Comparison of ENCODE assay signal across 8 mouse cellular contexts in the genomic region with DNA sequence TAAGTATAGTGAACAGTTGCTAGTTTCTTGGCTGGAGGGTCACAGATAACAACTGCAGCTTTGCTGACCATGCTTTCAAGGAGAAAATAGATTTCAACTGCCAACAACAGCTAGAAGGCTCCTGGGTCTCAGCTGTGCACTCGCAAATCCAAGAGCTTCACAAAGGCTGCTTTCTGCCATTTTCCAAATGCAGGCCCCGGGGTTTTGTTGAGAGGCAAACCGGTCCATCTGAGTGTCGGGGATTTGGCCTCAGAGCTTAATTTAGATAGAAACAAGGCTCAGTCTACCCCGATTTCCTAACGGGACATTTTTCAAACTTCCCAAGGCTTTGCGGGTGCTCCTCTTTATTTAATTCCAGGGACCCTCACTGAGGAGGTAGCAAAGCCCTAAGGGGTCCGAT. TPM values are rescaled to one million over a fixed set of nuclear protein-coding genes. Genes with fewer than 3 reads are reported as not detected.
DNase-seq lines count a peak whose midpoint lies in the region; ATAC-seq lines count a peak whose summit lies in the region.

No protein-coding gene starts in this region.

- intact Hi-C loops in heart, postnatal 25 days (cut with DNase I) = loop anchor here (5.0 kb wide), 1 partner anchor 201 kb away; a partner anchor contains a TSS

- peaks cover 29% of the 10 kb centered on the region for H3K4me1 ChIP-seq in neural tube, embryonic 13.5 days (replicated peaks)
- peaks cover 34% of the 10 kb centered on the region for H3K4me1 ChIP-seq in limb, embryonic 11.5 days (ENCODE audit: control insufficient read depth, insufficient read depth, low read length)
- peaks cover 33% of the 10 kb centered on the region for H3K4me1 ChIP-seq in stomach, embryonic 16.5 days (ENCODE audit: control insufficient read depth, insufficient read depth, low read length)

- H3K9me3 ChIP-seq in neural tube, embryonic 13.5 days = no peaks in the 10 kb centered on the region
- H3K9me3 ChIP-seq in limb, embryonic 11.5 days (ENCODE audit: control insufficient read depth, low read length) = no peaks in the 10 kb centered on the region
- H3K9me3 ChIP-seq in stomach, embryonic 16.5 days (replicated peaks; ENCODE audit: control insufficient read depth, low read length) = no peaks in the 10 kb centered on the region

- no peak overlapping the region for H3K4me3 ChIP-seq in neural tube, embryonic 13.5 days
- no peak overlapping the region for H3K4me3 ChIP-seq in limb, embryonic 11.5 days (ENCODE audit: low read depth, low read length)
- H3K4me3 ChIP-seq in stomach, embryonic 16.5 days (replicated peaks; ENCODE audit: low read length) = no peak overlapping the region

- H3K9ac ChIP-seq in neural tube, embryonic 13.5 days = no peak overlapping the region
- H3K9ac ChIP-seq in limb, embryonic 11.5 days (ENCODE audit: low read length) = no peak overlapping the region
- H3K9ac ChIP-seq in stomach, embryonic 16.5 days (ENCODE audit: low read length) = 0 out of 2 replicates have a peak overlapping the region, but pooled peaks have one; percentile 42

- H3K4me2 ChIP-seq in neural tube, embryonic 13.5 days = peak overlapping the region; percentile 34
- no peak overlapping the region for H3K4me2 ChIP-seq in limb, embryonic 11.5 days (ENCODE audit: low read depth, severe bottlenecking)
- peak overlapping the region; percentile 39 for H3K4me2 ChIP-seq in stomach, embryonic 16.5 days (ENCODE audit: low read depth, low read length)

- peak; percentile 85 for DNase-seq in heart, adult 11 months
- DNase-seq in heart, postnatal 25 days (ENCODE audit: low spot score) = no peak
- no peak for DNase-seq in neural tube, embryonic 10.5 days (ENCODE audit: extremely low spot score, low spot score)
- no peak for DNase-seq in limb, embryonic 11.5 days (ENCODE audit: low spot score)
- DNase-seq in urinary bladder, postnatal 14 days (ENCODE audit: low spot score) = no peak

- 46% methylated on average over 8 of the region's 8 CpGs for WGBS in neural tube, embryonic 13.5 days
- WGBS in limb, embryonic 11.5 days = 62% methylated on average over 8 of the region's 8 CpGs
- WGBS in stomach, embryonic 16.5 days = 35% methylated on average over 8 of the region's 8 CpGs

- no peak overlapping the region for H3K27ac ChIP-seq in neural tube, embryonic 13.5 days (replicated peaks)
- H3K27ac ChIP-seq in limb, embryonic 11.5 days (replicated peaks; ENCODE audit: low read depth, low read length) = peak overlapping the region; percentile 57; the same call in 1 of the 2 replicates
- H3K27ac ChIP-seq in stomach, embryonic 16.5 days (ENCODE audit: low read length) = peak overlapping the region; percentile 84

- H3K27me3 ChIP-seq in neural tube, embryonic 13.5 days = no peaks in the 10 kb centered on the region
- H3K27me3 ChIP-seq in limb, embryonic 11.5 days (ENCODE audit: control insufficient read depth, insufficient read depth, low read length) = no peaks in the 10 kb centered on the region
- no peaks in the 10 kb centered on the region for H3K27me3 ChIP-seq in stomach, embryonic 16.5 days (ENCODE audit: control insufficient read depth, insufficient read depth, low read length)

- no peaks in the 10 kb centered on the region for H3K36me3 ChIP-seq in neural tube, embryonic 13.5 days
- H3K36me3 ChIP-seq in limb, embryonic 11.5 days (ENCODE audit: control insufficient read depth, insufficient read depth, low read length) = no peaks in the 10 kb centered on the region
- no peaks in the 10 kb centered on the region for H3K36me3 ChIP-seq in stomach, embryonic 16.5 days (ENCODE audit: control insufficient read depth, insufficient read depth, low read length)

- ATAC-seq in neural tube, embryonic 13.5 days (ENCODE audit: low read depth) = no peak
- ATAC-seq in limb, embryonic 11.5 days (ENCODE audit: insufficient number of reproducible peaks, low FRiP score, low TSS enrichment, low read depth) = no peak
- no peak for ATAC-seq in stomach, embryonic 16.5 days (ENCODE audit: insufficient read depth, low FRiP score)
- ATAC-seq in monocyte, adult 5-6 weeks (replicated peaks; ENCODE audit: insufficient number of reproducible peaks, low FRiP score, low TSS enrichment, poor library complexity, severe bottlenecking) = no peak

RNA-seq across cellular contexts. Expression of a gene that starts 27.5 kb away (rescaled TPM):
- total RNA-seq in heart, postnatal 25 days (2021) = under 1 TPM; 0.59 to 0.60 TPM
- 13.5 and 15.5 TPM in 2 replicates for polyA plus RNA-seq in neural tube, embryonic 13.5 days (2015; fragmentation: Nextera tagmentation; extraction: Ambion mirVana)
- polyA plus RNA-seq in limb, embryonic 11.5 days (2014; fragmentation: Nextera tagmentation; extraction: Ambion mirVana) = 96.7 and 102 TPM in 2 replicates
- polyA plus RNA-seq in stomach, embryonic 16.5 days (2015; fragmentation: Nextera tagmentation; extraction: Ambion mirVana) = 47.3 and 50.1 TPM in 2 replicates
- 1.8 to 4.7 TPM (median 4.7 TPM) in 3 replicates for total RNA-seq in monocyte, adult 5-6 weeks (2017)
